Mouse (Mus musculus): ENCODE measurements around the gene Rabep1. TPM values are rescaled to one million over a fixed set of nuclear protein-coding genes. Genes with fewer than 3 reads are reported as not detected.

The Rabep1 gene
- polyA plus RNA-seq, 1 experiment from 2014 or later = 18.5 TPM

DNA sequence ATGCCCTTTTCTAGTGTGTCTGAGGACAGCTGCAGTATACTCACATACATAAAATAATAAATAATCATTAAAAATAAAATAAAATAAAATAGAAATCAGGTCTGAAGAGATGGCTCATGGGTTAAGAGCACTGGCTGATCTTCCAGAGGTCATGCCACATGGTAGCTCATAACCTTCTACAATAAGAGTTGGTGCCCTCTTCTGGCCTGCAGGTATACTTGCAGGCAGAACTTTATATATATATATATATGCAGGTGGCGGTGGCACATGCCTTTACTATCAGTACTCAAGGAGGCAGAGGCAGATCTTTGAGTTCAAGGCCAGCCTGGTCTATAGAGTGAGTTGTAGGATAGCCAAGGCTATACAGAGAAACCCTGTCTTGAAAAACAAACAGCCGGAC is 18.4 kb upstream of the Rabep1 start:
- Histone ChIP-seq H3K36me3 (replicated peaks; ENCODE audit: insufficient read depth, low read length) (no peaks in the 10 kb centered on the region), H3K9ac (replicated peaks) (no peak overlapping the region), H3K27me3 (ENCODE audit: insufficient read depth, low read length) (no peaks in the 10 kb centered on the region), H3K27ac (ENCODE audit: low read depth) (no peak overlapping the region), H3K4me2 (ENCODE audit: low read depth, low read length) (no peak overlapping the region), H3K9me3 (ENCODE audit: low read length) (no peaks in the 10 kb centered on the region), H3K4me1 (ENCODE audit: insufficient read depth) (no peaks in the 10 kb centered on the region), H3K4me3 (ENCODE audit: low read depth, low read length) (no peak overlapping the region)
- TF ChIP-seq EP300 (IDR thresholded peaks at IDR 0.05; ENCODE audit: low read depth) = no peak
- TF ChIP-seq CTCF (IDR thresholded peaks at IDR 0.05; ENCODE audit: low read depth) = peak; percentile 50
- WGBS (ENCODE audit: insufficient replicate concordance) = 70% methylated on average over 2 of the region's 2 CpGs
- DNase-seq (no peak), ATAC-seq (no peak)

DNA sequence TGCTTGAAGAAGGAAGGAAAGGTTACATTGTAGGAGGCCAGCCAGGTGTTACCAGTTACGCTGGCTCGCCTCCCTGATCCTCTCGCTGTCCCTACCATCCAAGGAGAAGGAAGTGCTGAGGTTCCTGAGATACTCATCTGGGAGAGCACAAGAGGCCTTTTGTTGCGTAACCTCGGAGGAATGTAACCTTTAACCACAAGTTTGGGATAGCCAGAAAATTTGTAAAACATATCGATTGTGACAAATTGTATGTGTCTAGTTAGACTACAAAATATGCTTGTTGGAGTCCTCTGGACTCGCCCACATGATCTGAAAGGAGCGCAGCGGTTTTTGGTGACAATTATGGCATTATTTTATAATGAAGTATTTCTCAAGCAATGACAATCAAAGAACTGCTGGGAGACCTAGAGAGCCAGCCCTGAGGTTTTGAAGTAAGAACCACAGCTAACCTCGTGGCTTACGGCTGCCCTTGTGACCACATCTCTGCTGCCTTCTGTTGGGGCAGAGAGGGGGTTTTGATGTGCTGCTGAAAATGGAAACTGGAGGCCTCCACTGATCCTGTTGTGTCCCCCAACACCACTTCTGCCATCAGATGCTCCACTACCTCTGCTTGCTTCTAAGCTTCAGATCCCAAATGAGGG is 15.5 kb upstream of the Rabep1 start:
- no peak for ATAC-seq
- Histone ChIP-seq H3K36me3 (replicated peaks; ENCODE audit: insufficient read depth, low read length) (no peaks in the 10 kb centered on the region), H3K4me2 (ENCODE audit: low read depth, low read length) (no peak overlapping the region), H3K9ac (replicated peaks) (no peak overlapping the region), H3K4me1 (ENCODE audit: insufficient read depth) (no peaks in the 10 kb centered on the region), H3K4me3 (ENCODE audit: low read depth, low read length) (no peak overlapping the region), H3K27me3 (ENCODE audit: insufficient read depth, low read length) (no peaks in the 10 kb centered on the region), H3K27ac (ENCODE audit: low read depth) (no peak overlapping the region), H3K9me3 (ENCODE audit: low read length) (no peaks in the 10 kb centered on the region)
- WGBS (ENCODE audit: insufficient replicate concordance) = 63% methylated on average over 11 of the region's 11 CpGs
- TF ChIP-seq EP300 (IDR thresholded peaks at IDR 0.05; ENCODE audit: low read depth) = no peak
- no peak for TF ChIP-seq CTCF (IDR thresholded peaks at IDR 0.05; ENCODE audit: low read depth)
- DNase-seq = no peak

DNA sequence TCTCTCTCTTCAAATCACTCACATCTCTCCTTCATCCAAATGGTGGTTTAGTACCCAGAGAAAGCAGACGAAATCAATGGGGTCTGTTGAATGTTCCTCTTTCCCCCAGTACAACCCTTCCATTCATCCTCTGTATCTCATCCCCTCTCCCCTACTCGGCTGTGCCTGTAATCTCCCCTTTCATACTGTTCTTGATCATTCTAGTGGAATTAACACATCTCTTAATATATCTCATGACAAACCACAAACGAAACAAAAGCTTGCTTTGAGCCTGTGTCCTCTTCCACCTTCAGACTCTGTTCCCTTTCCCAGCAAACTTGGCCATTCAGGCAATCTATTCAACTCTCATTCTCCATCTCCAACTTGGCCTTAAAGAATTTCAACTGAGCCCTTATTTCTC is 13.4 kb upstream of the Rabep1 start:
- no peak overlapping the region for H3K4me3 ChIP-seq (ENCODE audit: low read depth, low read length)
- H3K4me2 ChIP-seq (ENCODE audit: low read depth, low read length) = no peak overlapping the region
- no peak overlapping the region for H3K9ac ChIP-seq (replicated peaks)
- no peak for ATAC-seq
- 0 out of 2 replicates have a peak, but pooled peaks cover 3% of the 10 kb centered on the region for H3K4me1 ChIP-seq (ENCODE audit: insufficient read depth)
- no peaks in the 10 kb centered on the region for H3K9me3 ChIP-seq (ENCODE audit: low read length)
- H3K27ac ChIP-seq (ENCODE audit: low read depth) = no peak overlapping the region
- H3K36me3 ChIP-seq (replicated peaks; ENCODE audit: insufficient read depth, low read length) = no peaks in the 10 kb centered on the region
- H3K27me3 ChIP-seq (ENCODE audit: insufficient read depth, low read length) = no peaks in the 10 kb centered on the region
- DNase-seq = no peak
- TF ChIP-seq CTCF (IDR thresholded peaks at IDR 0.05; ENCODE audit: low read depth) (no peak), EP300 (IDR thresholded peaks at IDR 0.05; ENCODE audit: low read depth) (no peak)
- WGBS (ENCODE audit: insufficient replicate concordance) = 60% methylated on average over 3 of the region's 3 CpGs

DNA sequence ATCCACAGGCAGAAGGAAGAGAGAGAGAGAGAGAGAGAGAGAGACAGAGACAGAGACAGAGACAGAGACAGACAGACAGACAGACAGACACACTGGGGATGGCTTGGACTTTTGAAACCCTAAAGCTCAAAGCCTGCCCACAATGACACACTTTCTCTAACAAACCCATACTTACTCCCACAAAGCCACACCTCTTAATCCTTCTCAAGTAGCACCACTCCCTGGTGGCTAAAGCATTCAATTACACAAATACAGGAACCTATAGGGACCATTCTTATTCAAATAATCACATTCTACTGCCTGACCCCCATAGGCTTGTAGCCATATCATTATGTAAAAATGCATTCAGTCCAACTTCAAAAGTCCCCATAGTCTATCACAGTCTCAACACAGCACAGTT is 11.2 kb upstream of the Rabep1 start:
- 0 out of 2 replicates have a peak, but pooled peaks cover 5% of the 10 kb centered on the region for H3K4me1 ChIP-seq (ENCODE audit: insufficient read depth)
- H3K27ac ChIP-seq (ENCODE audit: low read depth) = no peak overlapping the region
- ATAC-seq (no peak), DNase-seq (no peak)
- H3K4me3 ChIP-seq (ENCODE audit: low read depth, low read length) = no peak overlapping the region
- H3K9me3 ChIP-seq (ENCODE audit: low read length) = no peaks in the 10 kb centered on the region
- TF ChIP-seq EP300 (IDR thresholded peaks at IDR 0.05; ENCODE audit: low read depth) = no peak
- no peak for TF ChIP-seq CTCF (IDR thresholded peaks at IDR 0.05; ENCODE audit: low read depth)
- no peak overlapping the region for H3K9ac ChIP-seq (replicated peaks)
- no peaks in the 10 kb centered on the region for H3K36me3 ChIP-seq (replicated peaks; ENCODE audit: insufficient read depth, low read length)
- no peak overlapping the region for H3K4me2 ChIP-seq (ENCODE audit: low read depth, low read length)
- H3K27me3 ChIP-seq (ENCODE audit: insufficient read depth, low read length) = no peaks in the 10 kb centered on the region

DNA sequence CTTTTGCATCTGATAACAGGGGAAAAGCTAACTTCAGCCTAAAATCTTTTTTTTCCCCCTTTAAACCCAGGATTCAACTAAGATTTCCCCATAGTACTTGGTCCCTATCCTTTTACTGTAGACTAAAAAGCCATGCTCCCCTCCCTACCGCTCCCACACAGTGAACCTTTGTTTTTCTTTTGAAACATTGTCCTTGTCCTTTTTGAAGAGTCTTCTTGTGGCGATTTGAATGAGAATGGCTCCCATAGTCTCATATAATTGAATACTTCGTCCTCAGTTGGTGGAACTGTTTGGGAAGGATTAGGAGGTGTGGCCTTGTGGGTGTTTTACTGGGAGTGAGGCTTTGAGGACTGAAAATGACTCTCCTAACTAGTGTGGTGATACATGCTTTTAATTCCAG is 10.7 kb upstream of the Rabep1 start:
- H3K4me1 ChIP-seq (ENCODE audit: insufficient read depth) = 0 out of 2 replicates have a peak, but pooled peaks cover 5% of the 10 kb centered on the region
- H3K9me3 ChIP-seq (ENCODE audit: low read length) = no peaks in the 10 kb centered on the region
- no peak overlapping the region for H3K9ac ChIP-seq (replicated peaks)
- no peak overlapping the region for H3K4me2 ChIP-seq (ENCODE audit: low read depth, low read length)
- DNase-seq = no peak
- H3K27ac ChIP-seq (ENCODE audit: low read depth) = no peak overlapping the region
- no peak overlapping the region for H3K4me3 ChIP-seq (ENCODE audit: low read depth, low read length)
- no peak for TF ChIP-seq EP300 (IDR thresholded peaks at IDR 0.05; ENCODE audit: low read depth)
- WGBS (ENCODE audit: insufficient replicate concordance) = 72% methylated on average over 3 of the region's 3 CpGs
- H3K36me3 ChIP-seq (replicated peaks; ENCODE audit: insufficient read depth, low read length) = no peaks in the 10 kb centered on the region
- H3K27me3 ChIP-seq (ENCODE audit: insufficient read depth, low read length) = no peaks in the 10 kb centered on the region
- ATAC-seq = no peak

DNA sequence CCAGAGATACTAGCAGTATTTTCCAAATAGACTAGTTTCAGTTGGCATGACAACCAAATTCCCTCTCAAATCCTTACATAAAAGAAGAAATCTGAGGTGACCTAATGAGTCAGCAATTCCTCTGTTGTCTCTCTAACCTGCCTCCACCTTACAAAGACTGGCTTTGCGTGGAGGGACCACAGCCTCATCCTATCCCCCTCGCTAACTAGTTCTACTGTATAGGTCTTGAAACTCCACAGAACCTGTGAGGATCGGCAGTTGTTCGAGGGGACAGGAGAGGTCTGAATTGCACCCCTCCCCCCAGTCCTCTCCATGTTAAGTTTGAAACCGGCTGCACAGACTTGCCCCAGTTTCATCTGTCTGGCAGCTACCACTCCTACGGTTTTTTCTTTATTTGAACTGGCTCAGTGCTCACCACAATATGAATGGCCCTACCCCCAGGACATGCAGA is 9.2 kb upstream of the Rabep1 start:
- Histone ChIP-seq H3K9ac (replicated peaks) (no peak overlapping the region), H3K4me1 (ENCODE audit: insufficient read depth) (0 out of 2 replicates have a peak, but pooled peaks cover 5% of the 10 kb centered on the region), H3K4me2 (ENCODE audit: low read depth, low read length) (0 out of 2 replicates have a peak overlapping the region, but pooled peaks have one; percentile 33), H3K9me3 (ENCODE audit: low read length) (no peaks in the 10 kb centered on the region), H3K36me3 (replicated peaks; ENCODE audit: insufficient read depth, low read length) (no peaks in the 10 kb centered on the region), H3K4me3 (ENCODE audit: low read depth, low read length) (no peak overlapping the region), H3K27ac (ENCODE audit: low read depth) (peak overlapping the region; percentile 58; the same call in 1 of the 2 replicates), H3K27me3 (ENCODE audit: insufficient read depth, low read length) (no peaks in the 10 kb centered on the region)
- DNase-seq (peak; percentile 19), ATAC-seq (peak; percentile 61)
- 57% methylated on average over 6 of the region's 6 CpGs for WGBS (ENCODE audit: insufficient replicate concordance)
- no peak for TF ChIP-seq CTCF (IDR thresholded peaks at IDR 0.05; ENCODE audit: low read depth)
- TF ChIP-seq EP300 (IDR thresholded peaks at IDR 0.05; ENCODE audit: low read depth) = no peak
